Mouse (Mus musculus) G1E (cell line): ENCODE measurements around the gene Mecr.

ENCODE experiments used
- CTCF ChIP-seq: IDR thresholded peaks from 2 replicates; pipeline ENCODE4 v1.5.1; 2012; ENCODE audit warnings: low read depth, low read length, inconsistent platforms, mixed read lengths
- GATA1 ChIP-seq: IDR thresholded peaks from 2 replicates; pipeline ENCODE4 v1.6.1; 2012; ENCODE audit warnings: borderline replicate concordance, low read length, inconsistent platforms, mixed read lengths
- POLR2AphosphoS5 ChIP-seq: IDR thresholded peaks from 2 replicates; pipeline ENCODE4 v1.6.1; 2012; ENCODE audit warnings: low read depth, low read length, inconsistent platforms; ENCODE audit not compliant: insufficient replicate concordance
- TAL1 ChIP-seq: conservative IDR thresholded peaks from 2 replicates; pipeline ENCODE4 v1.6.1; 2012; ENCODE audit warnings: low read depth, low read length, inconsistent platforms, mixed read lengths

- no peak for TF ChIP-seq GATA1
- no peak for TF ChIP-seq TAL1
- no peak for TF ChIP-seq CTCF
- TF ChIP-seq POLR2AphosphoS5, result no peak
Observed at GRCm38 (mm10) chr4:131821161-131821731, 22.0 kb upstream of the Mecr start.
